10 mouse cellular contexts compared by ENCODE assay signal in genomic region chr11:117410059-117410458, GRCm38 (mm10).
DNase-seq lines count a peak whose midpoint lies in the region; ATAC-seq lines count a peak whose summit lies in the region.
"Had no signal": no experiment of that assay in that cellular context is flagged by ENCODE, and none has a peak within 500 bp of the region (broad histone marks: within the 10 kb centered on the region; RNA-seq: fewer than 3 reads in every experiment).

No protein-coding gene starts in this region.

- H3K36me3 ChIP-seq in hindbrain, embryonic 15.5 days, result no peaks in the 10 kb centered on the region
- H3K36me3 ChIP-seq in neural tube, embryonic 14.5 days (ENCODE audit: control insufficient read depth, insufficient read depth, low read length), result no peaks in the 10 kb centered on the region
- H3K36me3 ChIP-seq: intestine, embryonic 15.5 days had no signal

- ATAC-seq in hindbrain, embryonic 15.5 days (ENCODE audit: low FRiP score, low read depth), result peak; percentile 52
- peak; percentile 26; the same call in 1 of the 2 replicates for ATAC-seq in neural tube, embryonic 14.5 days (ENCODE audit: low read depth)
- ATAC-seq: intestine, embryonic 15.5 days had no signal

- no peaks in the 10 kb centered on the region for H3K9me3 ChIP-seq in hindbrain, embryonic 15.5 days
- no peaks in the 10 kb centered on the region for H3K9me3 ChIP-seq in neural tube, embryonic 14.5 days (ENCODE audit: control insufficient read depth, low read length)
- H3K9me3 ChIP-seq: intestine, embryonic 15.5 days had no signal

- peak overlapping the region; percentile 14; the same call in 1 of the 2 replicates for H3K4me2 ChIP-seq in hindbrain, embryonic 15.5 days
- no peak overlapping the region for H3K4me2 ChIP-seq in neural tube, embryonic 14.5 days (ENCODE audit: low read depth, low read length)
- H3K4me2 ChIP-seq: intestine, embryonic 15.5 days had no signal

- intact Hi-C loops in heart, postnatal 10 days (cut with DNase I), result no loop called here

- H3K4me1 ChIP-seq in hindbrain, embryonic 15.5 days (replicated peaks), result peaks cover 63% of the 10 kb centered on the region
- H3K4me1 ChIP-seq in neural tube, embryonic 14.5 days (ENCODE audit: control insufficient read depth, insufficient read depth, low read length), result peaks cover 44% of the 10 kb centered on the region

- WGBS in hindbrain, embryonic 15.5 days, result under 1% methylated on average over 6 of the region's 6 CpGs
- 3% methylated on average over 6 of the region's 6 CpGs for WGBS in neural tube, embryonic 14.5 days

- 0 out of 2 replicates have a peak, but pooled peaks cover 3% of the 10 kb centered on the region for H3K27me3 ChIP-seq in hindbrain, embryonic 15.5 days
- 0 out of 2 replicates have a peak, but pooled peaks cover 3% of the 10 kb centered on the region for H3K27me3 ChIP-seq in neural tube, embryonic 14.5 days (ENCODE audit: control insufficient read depth, insufficient read depth, low read length)

- no peak overlapping the region for H3K4me3 ChIP-seq in hindbrain, embryonic 15.5 days
- H3K4me3 ChIP-seq in neural tube, embryonic 14.5 days (ENCODE audit: low read depth, low read length), result no peak overlapping the region
- H3K4me3 ChIP-seq: intestine, embryonic 15.5 days had no signal

- peak; percentile 43 for DNase-seq in lung, postnatal 10 days
- DNase-seq in lung, postnatal 25 days (ENCODE audit: low spot score), result no peak
- DNase-seq in cerebellum, postnatal 25 days, result peak; percentile 50 to 59
- DNase-seq in T-cell, adult 2 months (ENCODE audit: low spot score), result no peak
- DNase-seq in thymus, postnatal 0 days (ENCODE audit: low spot score), result no peak
- no peak for DNase-seq in heart, postnatal 10 days

- H3K27ac ChIP-seq in hindbrain, embryonic 15.5 days (replicated peaks), result peak overlapping the region; percentile 92
- peak overlapping the region; percentile 91 for H3K27ac ChIP-seq in neural tube, embryonic 14.5 days (ENCODE audit: low read depth, low read length)
- H3K27ac ChIP-seq: intestine, embryonic 15.5 days; liver, embryonic 14.5 days had no signal

- peak overlapping the region; percentile 35 for H3K9ac ChIP-seq in hindbrain, embryonic 15.5 days
- H3K9ac ChIP-seq in neural tube, embryonic 14.5 days (replicated peaks; ENCODE audit: low read depth, low read length), result peak overlapping the region; percentile 8; the same call in 1 of the 2 replicates
- H3K9ac ChIP-seq: intestine, embryonic 15.5 days; liver, embryonic 14.5 days had no signal

Comparison
In these comparisons a context has a peak if more than half of its experiments do, and no peak if none do; other contexts are left out.
1. DNase-seq: peak in lung, postnatal 10 days (single experiment) and cerebellum, postnatal 25 days (2 of 2); none in lung, postnatal 25 days (single experiment), T-cell, adult 2 months (single experiment), thymus, postnatal 0 days (single experiment) and heart, postnatal 10 days (0 of 2).